Mouse (Mus musculus) hindbrain, embryonic 14.5 days (tissue): ENCODE data around the gene Defb29. TPM values are rescaled to one million over a fixed set of nuclear protein-coding genes. Genes with fewer than 3 reads are reported as not detected.

Experiments
- ATAC-seq: fragments of 200-750 bp; cut with Nextera tagmentation; 2 replicates; pipeline ENCODE4 v1.8.0; 2017; ENCODE audit warnings: moderate number of reproducible peaks, mild to moderate bottlenecking, moderate TSS enrichment, moderate library complexity; ENCODE audit not compliant: low FRiP score
- DNase-seq: peaks from one replicate; pipeline ENCODE4 v3.0.0-alpha.2; 2015; ENCODE audit warnings: low spot score
- H3K27ac ChIP-seq: fragments of 300-500 bp; sonication (generic); 2 replicates; pipeline ENCODE4 v1.5.1; 2014; ENCODE audit warnings: mild to moderate bottlenecking, moderate library complexity
- H3K27me3 ChIP-seq: fragments of 300-500 bp; sonication (generic); 2 replicates; pipeline ENCODE4 v1.6.1; 2014; ENCODE audit warnings: mild to moderate bottlenecking, low read length, mixed read lengths; ENCODE audit not compliant: control insufficient read depth, insufficient read depth
- H3K36me3 ChIP-seq: fragments of 300-500 bp; sonication (generic); replicated peaks from 2 replicates; pipeline ENCODE4 v1.6.1; 2014; ENCODE audit not compliant: control insufficient read depth, insufficient read depth
- H3K4me1 ChIP-seq: fragments of 300-500 bp; sonication (generic); replicated peaks from 2 replicates; pipeline ENCODE4 v1.6.1; 2014; ENCODE audit warnings: antibody characterized with exemption, low read length, mixed read lengths; ENCODE audit not compliant: control insufficient read depth, insufficient read depth
- H3K4me2 ChIP-seq: fragments of 300-500 bp; sonication (generic); replicated peaks from 2 replicates; pipeline ENCODE4 v1.6.1; 2014; ENCODE audit warnings: mild to moderate bottlenecking, moderate library complexity
- H3K4me3 ChIP-seq: fragments of 300-500 bp; sonication (generic); replicated peaks from 2 replicates; pipeline ENCODE4 v1.5.1; 2014; ENCODE audit warnings: mild to moderate bottlenecking, low read length
- H3K9ac ChIP-seq: fragments of 300-500 bp; sonication (generic); 2 replicates; pipeline ENCODE4 v1.6.1; 2014
- H3K9me3 ChIP-seq: fragments of 300-500 bp; sonication (generic); 2 replicates; pipeline ENCODE4 v1.6.1; 2016; ENCODE audit warnings: low read length; ENCODE audit not compliant: control insufficient read depth
- WGBS: fragments of 180-500 bp; shearing (Covaris S2); extraction: QIAGEN DNeasy Blood & Tissue Kit; methylation state at CpG from one replicate; pipeline ENCODE4 v1.1.7; 2014; 5-methylcytosine and 5-hydroxymethylcytosine counted together
- polyA plus RNA-seq: library from polyadenylated mRNA; unstranded; fragments of >200 nt; fragmentation: Nextera tagmentation; extraction: Ambion mirVana; gene quantifications from 2 replicates; pipeline ENCODE4 v1.2.1, GENCODE M21; 2014

Defb29 gene
- polyA plus RNA-seq, 1 experiment from 2014 or later: not detected

DNA sequence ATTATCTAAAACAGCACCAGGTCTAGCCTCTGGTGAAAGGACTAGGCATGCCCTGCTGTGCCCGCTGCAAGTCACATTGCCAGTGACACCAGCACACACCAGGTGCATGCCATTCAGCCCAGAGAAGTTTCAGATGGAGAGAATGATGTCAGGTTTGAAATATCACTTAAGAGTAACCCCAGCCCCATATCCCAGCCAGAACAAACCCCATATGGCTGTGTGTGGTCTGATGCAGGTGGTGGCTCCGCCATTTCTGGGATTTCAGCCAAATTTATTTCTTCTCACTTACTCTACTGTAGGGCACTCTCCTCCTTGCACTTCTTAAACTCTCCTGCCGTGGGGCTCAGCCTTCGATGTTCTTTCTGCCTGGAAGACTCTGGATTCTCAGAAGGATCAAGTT lies 23.8 kb downstream of the Defb29 start:
- Histone ChIP-seq H3K9ac (no peak overlapping the region), H3K9me3 (no peaks in the 10 kb centered on the region), H3K4me3 (no peak overlapping the region), H3K27ac (no peak overlapping the region), H3K36me3 (no peaks in the 10 kb centered on the region), H3K4me2 (no peak overlapping the region), H3K27me3 (no peaks in the 10 kb centered on the region), H3K4me1 (no peaks in the 10 kb centered on the region)
- WGBS: 83% methylated on average over 4 of the region's 4 CpGs
- DNase-seq: no peak
- ATAC-seq: no peak

DNA sequence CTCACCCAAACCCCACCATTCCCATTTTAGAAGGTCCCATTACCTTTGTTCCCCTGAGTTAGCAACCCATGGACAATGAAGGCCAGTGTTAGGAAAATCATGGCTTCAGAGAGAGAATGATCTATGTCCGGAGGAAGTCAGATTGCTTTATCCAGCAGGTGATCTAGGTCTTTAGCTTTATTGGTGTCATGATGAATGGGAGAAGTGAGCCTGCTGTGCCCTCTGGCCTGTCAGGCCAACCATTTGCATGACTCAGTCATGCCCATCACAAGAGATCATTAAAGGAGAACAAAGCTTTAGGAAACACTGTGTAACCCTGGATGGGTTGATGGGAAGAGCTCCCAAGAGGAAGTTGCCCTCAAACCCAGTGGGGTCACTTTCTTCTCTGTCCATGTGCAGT lies 28.3 kb downstream of the Defb29 start, which contains the start of gene Defb26:
TSS of gene Defb26 (minus strand) at position 101 of the 400 bp plus-strand sequence.
- Histone ChIP-seq H3K4me1 (no peaks in the 10 kb centered on the region), H3K36me3 (no peaks in the 10 kb centered on the region), H3K4me2 (no peak within 1 kb of the TSS), H3K9ac (no peak within 1 kb of the TSS), H3K4me3 (no peak within 1 kb of the TSS), H3K9me3 (no peaks in the 10 kb centered on the region), H3K27me3 (no peaks in the 10 kb centered on the region), H3K27ac (no peak within 1 kb of the TSS)
- ATAC-seq: no peak
- WGBS: 57% methylated on average over 1 of the region's 1 CpGs
- DNase-seq: no peak

DNA sequence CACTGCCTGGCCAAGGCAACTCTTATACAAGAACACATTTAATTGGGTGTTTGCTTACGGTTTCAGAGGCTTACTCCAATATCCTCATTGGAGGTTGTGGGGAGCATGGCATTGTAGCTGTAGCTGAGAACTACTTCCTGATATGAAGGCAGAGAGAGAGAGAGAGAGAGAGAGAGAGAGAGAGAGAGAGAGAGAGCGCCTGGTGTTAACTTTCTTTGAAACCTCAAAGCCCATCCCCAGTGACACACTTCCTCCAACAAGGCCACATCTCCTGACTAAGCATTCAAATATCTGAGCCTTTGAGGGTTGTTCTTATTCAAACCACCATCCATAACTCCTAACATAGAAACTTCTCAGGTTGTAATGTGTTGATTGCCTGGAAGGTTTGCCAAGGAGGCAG lies 35.9 kb downstream of the Defb29 start:
- no peak overlapping the region for H3K27ac ChIP-seq
- no peaks in the 10 kb centered on the region for H3K36me3 ChIP-seq
- no peak for ATAC-seq
- H3K4me2 ChIP-seq: no peak overlapping the region
- H3K27me3 ChIP-seq: no peaks in the 10 kb centered on the region
- H3K9me3 ChIP-seq: no peaks in the 10 kb centered on the region
- no peak overlapping the region for H3K9ac ChIP-seq
- no peak overlapping the region for H3K4me3 ChIP-seq
- DNase-seq: no peak
- 92% methylated on average over 2 of the region's 2 CpGs for WGBS
- H3K4me1 ChIP-seq: no peaks in the 10 kb centered on the region

DNA sequence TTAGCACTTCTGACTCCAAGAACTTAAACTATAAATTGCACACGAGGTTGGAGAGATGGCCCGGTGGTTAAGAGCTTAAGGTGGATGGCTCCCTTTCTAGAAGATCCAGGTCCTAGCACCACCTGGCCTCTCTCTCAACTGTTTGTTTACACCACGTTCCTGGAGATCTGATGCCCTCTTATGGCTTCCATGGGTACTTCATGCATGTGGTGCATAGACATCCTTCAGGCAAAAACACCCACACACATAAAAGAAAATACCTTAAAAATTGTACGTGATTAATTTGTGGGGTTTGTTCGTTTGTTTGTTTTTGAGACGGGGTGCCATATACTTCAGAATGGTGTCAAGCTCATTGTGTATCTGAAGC lies 39.1 kb downstream of the Defb29 start:
- ATAC-seq (no peak), DNase-seq (no peak)
- no peaks in the 10 kb centered on the region for H3K36me3 ChIP-seq
- 85% methylated on average over 6 of the region's 6 CpGs for WGBS
- no peaks in the 10 kb centered on the region for H3K4me1 ChIP-seq
- no peak overlapping the region for H3K4me3 ChIP-seq
- H3K4me2 ChIP-seq: no peak overlapping the region
- H3K9ac ChIP-seq: no peak overlapping the region
- H3K9me3 ChIP-seq: no peaks in the 10 kb centered on the region
- no peak overlapping the region for H3K27ac ChIP-seq
- H3K27me3 ChIP-seq: no peaks in the 10 kb centered on the region

DNA sequence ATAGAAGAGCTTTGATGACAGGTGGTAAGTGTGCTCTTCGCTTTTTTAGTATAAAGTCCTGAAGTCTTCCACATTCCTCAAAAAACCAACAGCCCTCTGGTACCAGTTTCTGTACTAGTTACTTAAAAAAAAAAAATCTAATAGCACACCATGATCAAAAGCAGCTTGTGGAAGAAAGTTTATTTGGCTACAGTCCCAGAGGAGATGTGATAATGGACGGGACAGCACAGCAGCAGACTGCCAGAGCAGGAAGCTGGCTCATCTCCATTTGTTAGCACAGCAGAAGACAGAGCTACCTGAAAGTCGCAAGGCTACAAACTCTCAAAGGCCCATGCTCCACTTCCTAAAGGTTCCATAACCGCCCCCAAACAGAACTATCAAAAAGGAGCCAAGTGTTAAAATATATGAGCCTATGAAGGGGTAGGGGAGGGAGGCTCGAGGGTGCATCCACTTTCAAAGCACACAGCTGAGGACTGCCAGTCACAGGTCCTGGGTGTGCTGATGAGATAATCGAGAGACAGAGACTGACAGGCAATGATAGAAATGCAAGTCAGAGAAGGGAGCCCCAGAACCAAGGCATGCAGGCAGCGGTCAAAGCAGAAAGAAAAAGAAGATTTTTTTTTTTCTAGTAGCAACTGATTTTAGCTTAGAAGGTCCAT lies 39.6 kb downstream of the Defb29 start:
- DNase-seq (no peak), ATAC-seq (no peak)
- no peaks in the 10 kb centered on the region for H3K36me3 ChIP-seq
- WGBS: 80% methylated on average over 7 of the region's 7 CpGs
- H3K4me1 ChIP-seq: no peaks in the 10 kb centered on the region
- H3K4me2 ChIP-seq: no peak overlapping the region
- H3K4me3 ChIP-seq: no peak overlapping the region
- H3K27ac ChIP-seq: no peak overlapping the region
- no peak overlapping the region for H3K9ac ChIP-seq
- no peaks in the 10 kb centered on the region for H3K27me3 ChIP-seq
- no peaks in the 10 kb centered on the region for H3K9me3 ChIP-seq

DNA sequence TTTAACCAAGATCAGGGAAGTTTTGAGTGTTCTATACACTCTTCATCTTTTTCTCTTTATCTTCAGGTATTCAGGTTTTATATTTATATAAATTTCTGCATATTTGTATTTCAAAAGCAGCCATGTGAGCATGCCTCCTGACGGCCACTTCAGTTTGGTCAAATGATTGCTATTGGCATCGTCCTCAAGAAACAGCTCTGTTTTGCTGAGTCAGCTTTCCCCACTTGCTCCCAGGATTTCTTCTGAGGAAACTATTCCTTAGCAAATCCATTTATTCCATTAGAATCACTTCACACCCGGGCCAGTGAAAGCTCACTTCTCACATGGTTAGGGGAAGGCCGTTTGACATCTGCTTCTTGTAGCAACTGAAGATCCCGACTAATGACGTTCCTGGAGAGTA lies 41.9 kb downstream of the Defb29 start:
- H3K4me2 ChIP-seq: no peak overlapping the region
- WGBS: 78% methylated on average over 6 of the region's 6 CpGs
- ATAC-seq (no peak), DNase-seq (no peak)
- no peaks in the 10 kb centered on the region for H3K27me3 ChIP-seq
- H3K4me1 ChIP-seq: no peaks in the 10 kb centered on the region
- no peaks in the 10 kb centered on the region for H3K36me3 ChIP-seq
- no peaks in the 10 kb centered on the region for H3K9me3 ChIP-seq
- no peak overlapping the region for H3K9ac ChIP-seq
- H3K27ac ChIP-seq: no peak overlapping the region
- no peak overlapping the region for H3K4me3 ChIP-seq

DNA sequence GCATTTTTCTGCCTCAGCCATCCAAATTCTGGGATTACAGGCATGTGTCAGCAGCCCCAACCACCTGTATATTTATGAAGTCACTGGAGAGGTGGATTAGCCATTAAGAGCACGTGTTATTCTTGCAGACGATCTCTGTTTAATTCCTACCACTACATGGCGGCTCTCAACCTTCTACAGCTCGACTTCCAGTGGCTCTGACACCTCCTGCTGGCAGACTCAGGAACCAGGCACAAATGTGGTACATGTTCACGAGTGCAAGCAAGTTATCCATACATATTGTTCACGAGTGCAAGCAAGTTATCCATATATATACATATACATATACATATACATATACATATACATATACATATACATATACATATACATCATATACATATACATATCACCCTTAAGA lies 46.7 kb downstream of the Defb29 start:
- WGBS: 85% methylated on average over 6 of the region's 6 CpGs

DNA sequence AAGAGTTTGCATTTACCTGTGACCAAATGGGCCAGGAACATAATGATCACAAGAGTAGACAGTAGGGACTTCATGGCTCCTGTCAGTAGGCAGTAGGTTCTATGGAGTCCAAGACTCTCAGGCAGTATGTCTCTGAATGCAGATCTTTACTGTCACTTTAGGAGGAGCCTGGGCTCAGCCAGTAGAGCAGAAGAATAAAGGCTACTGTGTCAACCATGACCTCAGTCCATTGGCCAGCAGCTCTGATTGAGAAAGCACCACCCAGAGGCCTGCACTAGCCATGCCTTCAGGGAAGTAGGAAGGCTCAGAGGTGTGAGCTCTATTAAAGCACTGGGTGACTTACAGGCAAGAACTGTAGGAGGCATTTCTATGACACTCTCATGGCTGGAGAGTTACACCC lies 49.9 kb downstream of the Defb29 start, which contains the start of gene Defb22:
TSS of gene Defb22 (minus strand) at position 101 of the 400 bp plus-strand sequence.
- Histone ChIP-seq H3K4me2 (no peak within 1 kb of the TSS), H3K27me3 (no peaks in the 10 kb centered on the region), H3K27ac (no peak within 1 kb of the TSS), H3K9me3 (no peaks in the 10 kb centered on the region), H3K4me1 (no peaks in the 10 kb centered on the region), H3K4me3 (no peak within 1 kb of the TSS), H3K36me3 (no peaks in the 10 kb centered on the region), H3K9ac (no peak within 1 kb of the TSS)
- DNase-seq (no peak), ATAC-seq (no peak)

More for the DNA sequence above, 46.7 kb downstream of the Defb29 start:
- no peaks in the 10 kb centered on the region for H3K27me3 ChIP-seq
- H3K4me2 ChIP-seq: no peak overlapping the region
- H3K9me3 ChIP-seq: no peaks in the 10 kb centered on the region
- H3K4me3 ChIP-seq: no peak overlapping the region
- no peaks in the 10 kb centered on the region for H3K4me1 ChIP-seq
- no peak overlapping the region for H3K9ac ChIP-seq
- no peak for ATAC-seq
- H3K27ac ChIP-seq: no peak overlapping the region
- no peak for DNase-seq
- no peaks in the 10 kb centered on the region for H3K36me3 ChIP-seq
